Mouse (Mus musculus): ENCODE measurements around the gene Maff. TPM values are rescaled to one million over a fixed set of nuclear protein-coding genes. Genes with fewer than 3 reads are reported as not detected.

Gene Maff
- polyA plus RNA-seq, 1 experiment from 2014 or later, result 1.8 TPM

GRCm38 (mm10) chr15:79369452-79370280, 23.2 kb downstream of the Maff start:
- H3K27me3 ChIP-seq (replicated peaks; ENCODE audit: low read depth, poor library complexity, severe bottlenecking), result no peaks in the 10 kb centered on the region
- H3K27ac ChIP-seq (replicated peaks), result no peak overlapping the region
- WGBS, result 59% methylated on average over 15 of the region's 15 CpGs
- H3K4me3 ChIP-seq, result no peak overlapping the region
- H3K36me3 ChIP-seq (replicated peaks), result peaks cover 90% of the 10 kb centered on the region
- H3K9me3 ChIP-seq, result no peaks in the 10 kb centered on the region
- H3K4me1 ChIP-seq, result peaks cover 33% of the 10 kb centered on the region
- no peak for DNase-seq (ENCODE audit: low spot score)

- WGBS, result 76% methylated on average over 7 of the region's 7 CpGs
- Histone ChIP-seq H3K27ac (replicated peaks) (no peak overlapping the region; the same call in 1 of the 2 replicates), H3K27me3 (replicated peaks; ENCODE audit: low read depth, poor library complexity, severe bottlenecking) (no peaks in the 10 kb centered on the region), H3K4me3 (no peak overlapping the region), H3K36me3 (replicated peaks) (peaks cover 90% of the 10 kb centered on the region), H3K4me1 (peaks cover 40% of the 10 kb centered on the region), H3K9me3 (no peaks in the 10 kb centered on the region)
- no peak for DNase-seq (ENCODE audit: low spot score)
Observed at GRCm38 (mm10) chr15:79370281-79370843, 23.9 kb downstream of the Maff start.

GRCm38 (mm10) chr15:79374760-79375159, 28.3 kb downstream of the Maff start:
- Histone ChIP-seq H3K4me3 (no peak overlapping the region), H3K27me3 (replicated peaks; ENCODE audit: low read depth, poor library complexity, severe bottlenecking) (no peaks in the 10 kb centered on the region), H3K27ac (replicated peaks) (peak overlapping the region; percentile 45; the same call in 1 of the 2 replicates), H3K4me1 (peaks cover 28% of the 10 kb centered on the region), H3K9me3 (no peaks in the 10 kb centered on the region), H3K36me3 (replicated peaks) (peaks cover 82% of the 10 kb centered on the region)
- 55% methylated on average over 3 of the region's 3 CpGs for WGBS
- peak; percentile 34 for DNase-seq (ENCODE audit: low spot score)

DNA sequence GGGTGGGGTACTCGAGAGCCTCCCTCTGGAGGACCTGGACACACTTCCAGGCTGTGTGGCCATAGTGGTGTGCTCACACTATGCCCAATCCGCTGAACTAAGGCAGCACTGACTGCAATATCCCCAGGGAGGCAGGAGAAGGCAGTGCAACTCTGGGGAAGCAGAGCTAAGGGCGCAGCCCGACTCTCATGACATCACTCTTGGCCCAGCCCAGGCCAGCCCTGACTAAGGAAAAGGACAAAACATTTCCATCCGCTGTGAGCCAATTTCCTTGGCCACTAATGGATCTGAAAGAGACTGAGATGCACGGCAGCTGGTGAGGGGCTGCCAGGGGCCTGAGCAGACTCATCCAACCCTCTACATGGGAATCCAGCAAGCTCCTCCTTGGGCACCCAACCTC, 31.3 kb downstream of the Maff start:
- Histone ChIP-seq H3K9me3 (no peaks in the 10 kb centered on the region), H3K4me1 (peaks cover 27% of the 10 kb centered on the region), H3K27me3 (replicated peaks; ENCODE audit: low read depth, poor library complexity, severe bottlenecking) (no peaks in the 10 kb centered on the region), H3K4me3 (no peak overlapping the region), H3K36me3 (replicated peaks) (peaks cover 60% of the 10 kb centered on the region), H3K27ac (replicated peaks) (0 out of 2 replicates have a peak overlapping the region, but pooled peaks have one; percentile 19)
- no peak for DNase-seq (ENCODE audit: low spot score)
- WGBS, result 85% methylated on average over 6 of the region's 6 CpGs

DNA sequence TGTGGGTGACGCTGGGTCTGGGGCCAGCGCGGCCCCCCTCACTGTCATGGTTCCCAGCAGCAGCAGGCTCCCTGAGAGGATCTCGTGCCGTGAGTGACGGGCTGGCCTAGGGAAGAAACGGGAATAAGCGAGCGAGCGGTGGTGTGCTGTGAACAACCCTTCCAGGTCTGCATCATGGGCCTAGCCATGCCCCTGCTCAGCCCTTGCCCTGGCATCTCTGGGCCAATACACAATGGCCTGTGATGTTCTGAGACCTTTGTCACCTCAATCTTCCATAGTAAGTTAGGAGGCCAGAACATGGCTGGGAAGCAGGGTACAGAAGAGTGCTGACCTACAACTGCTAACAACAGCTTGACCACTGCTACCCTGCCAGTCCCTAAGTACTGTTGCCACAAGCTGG, 32.2 kb downstream of the Maff start:
- H3K4me1 ChIP-seq, result peaks cover 33% of the 10 kb centered on the region
- no peaks in the 10 kb centered on the region for H3K27me3 ChIP-seq (replicated peaks; ENCODE audit: low read depth, poor library complexity, severe bottlenecking)
- peaks cover 51% of the 10 kb centered on the region for H3K36me3 ChIP-seq (replicated peaks)
- WGBS, result 95% methylated on average over 10 of the region's 10 CpGs
- no peak for DNase-seq (ENCODE audit: low spot score)
- no peak overlapping the region for H3K27ac ChIP-seq (replicated peaks)
- no peak overlapping the region for H3K4me3 ChIP-seq
- no peaks in the 10 kb centered on the region for H3K9me3 ChIP-seq

GRCm38 (mm10) chr15:79379658-79380057, 33.2 kb downstream of the Maff start:
- DNase-seq (ENCODE audit: low spot score), result no peak
- H3K36me3 ChIP-seq (replicated peaks), result peaks cover 50% of the 10 kb centered on the region
- 90% methylated on average over 7 of the region's 7 CpGs for WGBS
- peaks cover 27% of the 10 kb centered on the region for H3K4me1 ChIP-seq
- H3K27me3 ChIP-seq (replicated peaks; ENCODE audit: low read depth, poor library complexity, severe bottlenecking), result no peaks in the 10 kb centered on the region
- H3K27ac ChIP-seq (replicated peaks), result no peak overlapping the region
- no peaks in the 10 kb centered on the region for H3K9me3 ChIP-seq
- H3K4me3 ChIP-seq, result no peak overlapping the region

GRCm38 (mm10) chr15:79380468-79381444, 34.3 kb downstream of the Maff start:
- Histone ChIP-seq H3K4me3 (no peak overlapping the region), H3K27ac (replicated peaks) (no peak overlapping the region), H3K27me3 (replicated peaks; ENCODE audit: low read depth, poor library complexity, severe bottlenecking) (no peaks in the 10 kb centered on the region), H3K36me3 (replicated peaks) (peaks cover 39% of the 10 kb centered on the region), H3K4me1 (peaks cover 17% of the 10 kb centered on the region; the same call in 1 of the 2 replicates), H3K9me3 (no peaks in the 10 kb centered on the region)
- 56% methylated on average over 23 of the region's 23 CpGs for WGBS
- DNase-seq (ENCODE audit: low spot score), result peak; percentile 86

DNA sequence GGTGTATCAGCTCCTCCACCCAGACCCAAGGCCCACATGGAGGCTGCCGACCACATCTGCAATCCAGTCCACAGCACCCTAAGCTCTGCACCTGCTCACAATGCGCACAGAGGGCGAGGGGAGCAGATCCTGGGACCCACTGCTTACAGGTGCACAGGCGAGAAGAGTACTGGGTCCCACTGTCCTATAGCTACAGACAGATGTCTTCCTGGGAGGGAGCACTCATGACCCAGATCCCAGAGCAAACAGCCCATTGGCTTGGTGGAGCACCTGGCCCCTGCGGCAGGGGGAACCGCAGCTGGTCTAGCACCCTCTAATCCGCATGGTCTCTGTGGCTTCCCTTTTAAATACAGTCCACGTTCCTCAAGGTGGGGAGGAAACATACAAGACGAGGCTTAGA, 35.2 kb downstream of the Maff start:
- Histone ChIP-seq H3K4me3 (no peak overlapping the region), H3K27me3 (replicated peaks; ENCODE audit: low read depth, poor library complexity, severe bottlenecking) (no peaks in the 10 kb centered on the region), H3K27ac (replicated peaks) (no peak overlapping the region), H3K9me3 (no peaks in the 10 kb centered on the region), H3K36me3 (replicated peaks) (peaks cover 30% of the 10 kb centered on the region), H3K4me1 (peaks cover 17% of the 10 kb centered on the region; the same call in 1 of the 2 replicates)
- WGBS, result 88% methylated on average over 9 of the region's 9 CpGs
- DNase-seq (ENCODE audit: low spot score), result no peak

- WGBS, result 72% methylated on average over 6 of the region's 6 CpGs
- no peaks in the 10 kb centered on the region for H3K9me3 ChIP-seq
- H3K36me3 ChIP-seq (replicated peaks), result peaks cover 14% of the 10 kb centered on the region; the same call in 1 of the 2 replicates
- no peak overlapping the region for H3K27ac ChIP-seq (replicated peaks)
- H3K27me3 ChIP-seq (replicated peaks; ENCODE audit: low read depth, poor library complexity, severe bottlenecking), result no peaks in the 10 kb centered on the region
- no peak for DNase-seq (ENCODE audit: low spot score)
- H3K4me1 ChIP-seq, result peaks cover 28% of the 10 kb centered on the region
- H3K4me3 ChIP-seq, result no peak overlapping the region
Observed at GRCm38 (mm10) chr15:79387081-79387480, 40.7 kb downstream of the Maff start.

DNA sequence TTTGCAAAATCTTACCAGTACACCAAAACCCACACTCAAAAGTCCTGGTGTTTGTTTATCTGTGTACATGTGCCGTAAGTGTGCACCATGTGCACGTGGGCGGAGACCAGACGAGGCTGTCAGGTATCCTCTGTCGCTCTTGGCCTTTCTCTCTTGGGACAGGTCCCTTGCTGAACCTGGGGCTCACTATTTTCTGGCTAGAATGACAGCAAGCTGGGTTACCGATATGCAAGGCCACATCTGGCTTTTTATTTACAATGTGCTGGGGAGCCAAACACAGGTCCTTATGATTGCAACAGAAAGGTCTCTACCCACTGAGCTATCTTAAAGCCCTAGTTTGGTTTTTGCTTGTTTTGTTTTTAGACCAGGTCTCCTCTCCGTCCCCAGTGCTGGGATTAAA, 41.2 kb downstream of the Maff start:
- H3K36me3 ChIP-seq (replicated peaks), result peaks cover 14% of the 10 kb centered on the region; the same call in 1 of the 2 replicates
- no peaks in the 10 kb centered on the region for H3K27me3 ChIP-seq (replicated peaks; ENCODE audit: low read depth, poor library complexity, severe bottlenecking)
- 88% methylated on average over 7 of the region's 7 CpGs for WGBS
- no peak overlapping the region for H3K4me3 ChIP-seq
- H3K9me3 ChIP-seq, result no peaks in the 10 kb centered on the region
- DNase-seq (ENCODE audit: low spot score), result no peak
- peaks cover 33% of the 10 kb centered on the region for H3K4me1 ChIP-seq
- no peak overlapping the region for H3K27ac ChIP-seq (replicated peaks)

- no peak overlapping the region for H3K4me3 ChIP-seq
- H3K36me3 ChIP-seq (replicated peaks), result peaks cover 16% of the 10 kb centered on the region; the same call in 1 of the 2 replicates
- 75% methylated on average over 6 of the region's 6 CpGs for WGBS
- no peaks in the 10 kb centered on the region for H3K9me3 ChIP-seq
- no peak for DNase-seq (ENCODE audit: low spot score)
- no peaks in the 10 kb centered on the region for H3K27me3 ChIP-seq (replicated peaks; ENCODE audit: low read depth, poor library complexity, severe bottlenecking)
- peaks cover 37% of the 10 kb centered on the region for H3K4me1 ChIP-seq
- H3K27ac ChIP-seq (replicated peaks), result no peak overlapping the region
Observed at GRCm38 (mm10) chr15:79388171-79388570, 41.8 kb downstream of the Maff start.

DNA sequence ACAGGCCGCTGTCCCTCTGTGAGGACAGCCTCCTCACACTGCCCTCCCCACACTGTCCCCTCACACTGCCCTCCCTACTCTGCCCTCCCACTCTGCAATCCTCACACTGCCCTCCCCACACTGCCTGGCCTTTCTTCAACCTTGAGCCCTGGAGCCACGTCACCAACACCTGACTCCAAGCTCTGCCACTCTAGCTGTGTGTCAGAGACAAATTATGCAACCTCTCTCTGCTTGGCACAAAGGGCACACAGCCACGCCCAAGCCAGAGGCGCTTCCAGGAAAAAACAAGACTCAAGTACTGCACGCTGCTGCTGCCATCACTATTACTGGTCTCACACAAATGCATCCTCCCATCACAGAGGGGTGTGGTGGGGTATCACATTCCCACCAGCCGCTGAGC, 44.0 kb downstream of the Maff start:
- no peaks in the 10 kb centered on the region for H3K9me3 ChIP-seq

More for the DNA sequence above, 44.0 kb downstream of the Maff start:
- Histone ChIP-seq H3K4me1 (peaks cover 55% of the 10 kb centered on the region), H3K36me3 (replicated peaks) (peaks cover 8% of the 10 kb centered on the region; the same call in 1 of the 2 replicates), H3K4me3 (no peak overlapping the region), H3K27ac (replicated peaks) (no peak overlapping the region), H3K27me3 (replicated peaks; ENCODE audit: low read depth, poor library complexity, severe bottlenecking) (0 out of 2 replicates have a peak, but pooled peaks cover 4% of the 10 kb centered on the region)
- WGBS, result 87% methylated on average over 6 of the region's 6 CpGs
- DNase-seq (ENCODE audit: low spot score), result no peak
